ENCODE assay signal across 9 mouse cellular contexts in genomic region chr2:118536553-118536952, GRCm38 (mm10). TPM values are rescaled to one million over a fixed set of nuclear protein-coding genes. Genes with fewer than 3 reads are reported as not detected.
A peak's percentile ranks its signal among the peaks of the same experiment; 100 is the strongest.
DNase-seq lines count a peak whose midpoint lies in the region; ATAC-seq and TF ChIP-seq lines count a peak whose summit lies in the region.
"Had no signal": no experiment of that assay in that cellular context is flagged by ENCODE, and none has a peak within 500 bp of the region (broad histone marks: within the 10 kb centered on the region; RNA-seq: fewer than 3 reads in every experiment).

No protein-coding gene starts in this region.

- H3K27me3 ChIP-seq in forebrain, embryonic 14.5 days (replicated peaks; ENCODE audit: control insufficient read depth, insufficient read depth, low read length), result no peaks in the 10 kb centered on the region
- no peaks in the 10 kb centered on the region for H3K27me3 ChIP-seq in forebrain, embryonic 16.5 days (replicated peaks; ENCODE audit: control insufficient read depth, insufficient read depth, low read length)
- no peaks in the 10 kb centered on the region for H3K27me3 ChIP-seq in heart, embryonic 10.5 days (ENCODE audit: insufficient read depth, poor library complexity, severe bottlenecking)
- no peaks in the 10 kb centered on the region for H3K27me3 ChIP-seq in limb, embryonic 14.5 days (ENCODE audit: control insufficient read depth, insufficient read depth, low read length)
- H3K27me3 ChIP-seq: midbrain, embryonic 12.5 days had no signal

- H3K27ac ChIP-seq in forebrain, embryonic 14.5 days (ENCODE audit: low read depth, low read length), result no peak overlapping the region
- no peak overlapping the region for H3K27ac ChIP-seq in forebrain, embryonic 16.5 days (ENCODE audit: low read length)
- H3K27ac ChIP-seq in heart, embryonic 10.5 days, result peak overlapping the region; percentile 71
- 0 out of 2 replicates have a peak overlapping the region, but pooled peaks have one; percentile 7 for H3K27ac ChIP-seq in limb, embryonic 14.5 days (replicated peaks; ENCODE audit: low read depth, low read length)
- H3K27ac ChIP-seq: midbrain, embryonic 12.5 days had no signal

- H3K36me3 ChIP-seq in forebrain, embryonic 14.5 days (ENCODE audit: control insufficient read depth, insufficient read depth, low read length), result no peaks in the 10 kb centered on the region
- H3K36me3 ChIP-seq in forebrain, embryonic 16.5 days (ENCODE audit: control insufficient read depth, insufficient read depth), result no peaks in the 10 kb centered on the region
- H3K36me3 ChIP-seq in heart, embryonic 10.5 days, result peaks cover 18% of the 10 kb centered on the region; the same call in 1 of the 2 replicates
- H3K36me3 ChIP-seq in limb, embryonic 14.5 days (ENCODE audit: control insufficient read depth, insufficient read depth, low read length), result peaks cover 20% of the 10 kb centered on the region

- H3K9ac ChIP-seq in forebrain, embryonic 14.5 days (ENCODE audit: low read length), result no peak overlapping the region
- no peak overlapping the region for H3K9ac ChIP-seq in forebrain, embryonic 16.5 days (replicated peaks; ENCODE audit: low read depth, low read length)
- no peak overlapping the region for H3K9ac ChIP-seq in limb, embryonic 14.5 days (ENCODE audit: low read depth, low read length, severe bottlenecking)
- H3K9ac ChIP-seq: midbrain, embryonic 12.5 days had no signal

- peak; percentile 49 for DNase-seq in forebrain, embryonic 14.5 days (ENCODE audit: low spot score)
- peak; percentile 90 to 92 for DNase-seq in adrenal gland, postnatal 36 days
- DNase-seq in heart, embryonic 10.5 days (ENCODE audit: low spot score), result peak; percentile 71
- peak; percentile 33 for DNase-seq in limb, embryonic 14.5 days (ENCODE audit: low spot score)
- DNase-seq in right cerebral cortex, postnatal 36 days (ENCODE audit: low spot score in 2 of 2), result no peak
- DNase-seq in thymus, postnatal 36 days, result no peak
- DNase-seq in left cerebral cortex, adult 18-20 months (ENCODE audit: low spot score in 2 of 2), result no peak

- H3K9me3 ChIP-seq in forebrain, embryonic 14.5 days (replicated peaks; ENCODE audit: control insufficient read depth, low read length), result no peaks in the 10 kb centered on the region
- no peaks in the 10 kb centered on the region for H3K9me3 ChIP-seq in forebrain, embryonic 16.5 days (ENCODE audit: control insufficient read depth, low read length)
- no peaks in the 10 kb centered on the region for H3K9me3 ChIP-seq in heart, embryonic 10.5 days
- H3K9me3 ChIP-seq in limb, embryonic 14.5 days (ENCODE audit: control insufficient read depth, low read length), result no peaks in the 10 kb centered on the region
- H3K9me3 ChIP-seq: midbrain, embryonic 12.5 days had no signal

- no peak for ATAC-seq in forebrain, embryonic 14.5 days
- no peak for ATAC-seq in forebrain, embryonic 16.5 days
- no peak for ATAC-seq in limb, embryonic 14.5 days (ENCODE audit: low FRiP score, low read depth)

- no peak overlapping the region for H3K4me3 ChIP-seq in forebrain, embryonic 14.5 days (ENCODE audit: low read depth, low read length)
- H3K4me3 ChIP-seq in forebrain, embryonic 16.5 days (replicated peaks; ENCODE audit: low read length), result no peak overlapping the region
- H3K4me3 ChIP-seq in heart, embryonic 10.5 days, result no peak overlapping the region
- H3K4me3 ChIP-seq in limb, embryonic 14.5 days (replicated peaks; ENCODE audit: low read length), result no peak overlapping the region
- H3K4me3 ChIP-seq: midbrain, embryonic 12.5 days had no signal

- peaks cover 12% of the 10 kb centered on the region for H3K4me1 ChIP-seq in forebrain, embryonic 14.5 days (ENCODE audit: control insufficient read depth, insufficient read depth, low read length)
- H3K4me1 ChIP-seq in forebrain, embryonic 16.5 days (replicated peaks; ENCODE audit: control insufficient read depth, insufficient read depth, low read length), result peaks cover 21% of the 10 kb centered on the region
- H3K4me1 ChIP-seq in heart, embryonic 10.5 days, result peaks cover 75% of the 10 kb centered on the region
- peaks cover 46% of the 10 kb centered on the region for H3K4me1 ChIP-seq in limb, embryonic 14.5 days (ENCODE audit: control insufficient read depth, insufficient read depth, low read length)

- 63% methylated on average over 8 of the region's 8 CpGs for WGBS in forebrain, embryonic 14.5 days
- 45% methylated on average over 8 of the region's 8 CpGs for WGBS in forebrain, embryonic 16.5 days
- WGBS in heart, embryonic 10.5 days, result 52% methylated on average over 8 of the region's 8 CpGs
- 65% methylated on average over 8 of the region's 8 CpGs for WGBS in limb, embryonic 14.5 days

- no peak for TF ChIP-seq POLR2A in limb, embryonic 14.5 days (IDR thresholded peaks at IDR 0.05; ENCODE audit: borderline replicate concordance, extremely low read depth, insufficient read depth, insufficient read length)

- no peak overlapping the region for H3K4me2 ChIP-seq in forebrain, embryonic 14.5 days (ENCODE audit: low read length)
- H3K4me2 ChIP-seq in forebrain, embryonic 16.5 days (ENCODE audit: low read length), result no peak overlapping the region
- H3K4me2 ChIP-seq in limb, embryonic 14.5 days (replicated peaks; ENCODE audit: low read depth, low read length, severe bottlenecking), result no peak overlapping the region
- H3K4me2 ChIP-seq: midbrain, embryonic 12.5 days had no signal

RNA-seq across cellular contexts. Expression of gene Bmf, which starts 12.9 kb away (rescaled TPM):
- 2.8 and 3.0 TPM in 2 replicates for polyA plus RNA-seq in forebrain, embryonic 14.5 days (2014; fragmentation: Nextera tagmentation; extraction: Ambion mirVana)
- polyA plus RNA-seq in forebrain, embryonic 16.5 days (2015; fragmentation: Nextera tagmentation; extraction: Ambion mirVana), result 1.3 and 1.5 TPM in 2 replicates
- total RNA-seq in adrenal gland, postnatal 36 days (2021), result 10 to 100 TPM; 10.9 to 14.1 TPM
- polyA plus RNA-seq in heart, embryonic 10.5 days (2016; fragmentation: Nextera tagmentation; extraction: Ambion mirVana), result 2.5 and 3.7 TPM in 2 replicates
- 28.4 and 29.2 TPM in 2 replicates for polyA plus RNA-seq in limb, embryonic 14.5 days (2012; rRNA removed)
- polyA plus RNA-seq in limb, embryonic 14.5 days (2014; fragmentation: Nextera tagmentation; extraction: Ambion mirVana), result 5.1 and 6.2 TPM in 2 replicates
- total RNA-seq in left cerebral cortex, adult 18-20 months (2021), result 1 to 10 TPM; 1.8 TPM

RNA-seq across cellular contexts. Expression of gene Srp14, which starts 57.0 kb away (rescaled TPM):
- 341 and 381 TPM in 2 replicates for polyA plus RNA-seq in forebrain, embryonic 14.5 days (2014; fragmentation: Nextera tagmentation; extraction: Ambion mirVana)
- 316 and 322 TPM in 2 replicates for polyA plus RNA-seq in forebrain, embryonic 16.5 days (2015; fragmentation: Nextera tagmentation; extraction: Ambion mirVana)
- 100 to 1,000 TPM; 210 to 233 TPM for total RNA-seq in adrenal gland, postnatal 36 days (2021)
- 209 and 232 TPM in 2 replicates for polyA plus RNA-seq in heart, embryonic 10.5 days (2016; fragmentation: Nextera tagmentation; extraction: Ambion mirVana)
- polyA plus RNA-seq in limb, embryonic 14.5 days (2012; rRNA removed), result 127 and 165 TPM in 2 replicates
- 229 and 238 TPM in 2 replicates for polyA plus RNA-seq in limb, embryonic 14.5 days (2014; fragmentation: Nextera tagmentation; extraction: Ambion mirVana)
- 100 to 1,000 TPM; 160 to 170 TPM for total RNA-seq in left cerebral cortex, adult 18-20 months (2021)

Comparison
In these comparisons a context has a peak if more than half of its experiments do, and no peak if none do; other contexts are left out.
1. DNase-seq: peak in forebrain, embryonic 14.5 days (single experiment), adrenal gland, postnatal 36 days (2 of 2), heart, embryonic 10.5 days (single experiment) and limb, embryonic 14.5 days (single experiment); none in right cerebral cortex, postnatal 36 days (0 of 2), thymus, postnatal 36 days (0 of 2) and left cerebral cortex, adult 18-20 months (0 of 2).
2. H3K27ac ChIP-seq: peak in heart, embryonic 10.5 days (single experiment) and limb, embryonic 14.5 days (single experiment); none in forebrain, embryonic 14.5 days (single experiment) and forebrain, embryonic 16.5 days (single experiment).